Mouse (Mus musculus) spleen, adult 12 weeks (tissue): ENCODE results near the gene Cirbp.
A peak's percentile ranks its signal among the peaks of the same experiment; 100 is the strongest.
"Not testable (repeated sequence)": the region's sequence is repeated elsewhere in the genome, so short reads cannot be mapped to it uniquely, and the experiment has no call there.

ENCODE experiments used
- DNase-seq: peaks from one replicate; pipeline ENCODE4 v3.0.0; 2022; ENCODE audit warnings: low spot score

Cirbp gene

DNA sequence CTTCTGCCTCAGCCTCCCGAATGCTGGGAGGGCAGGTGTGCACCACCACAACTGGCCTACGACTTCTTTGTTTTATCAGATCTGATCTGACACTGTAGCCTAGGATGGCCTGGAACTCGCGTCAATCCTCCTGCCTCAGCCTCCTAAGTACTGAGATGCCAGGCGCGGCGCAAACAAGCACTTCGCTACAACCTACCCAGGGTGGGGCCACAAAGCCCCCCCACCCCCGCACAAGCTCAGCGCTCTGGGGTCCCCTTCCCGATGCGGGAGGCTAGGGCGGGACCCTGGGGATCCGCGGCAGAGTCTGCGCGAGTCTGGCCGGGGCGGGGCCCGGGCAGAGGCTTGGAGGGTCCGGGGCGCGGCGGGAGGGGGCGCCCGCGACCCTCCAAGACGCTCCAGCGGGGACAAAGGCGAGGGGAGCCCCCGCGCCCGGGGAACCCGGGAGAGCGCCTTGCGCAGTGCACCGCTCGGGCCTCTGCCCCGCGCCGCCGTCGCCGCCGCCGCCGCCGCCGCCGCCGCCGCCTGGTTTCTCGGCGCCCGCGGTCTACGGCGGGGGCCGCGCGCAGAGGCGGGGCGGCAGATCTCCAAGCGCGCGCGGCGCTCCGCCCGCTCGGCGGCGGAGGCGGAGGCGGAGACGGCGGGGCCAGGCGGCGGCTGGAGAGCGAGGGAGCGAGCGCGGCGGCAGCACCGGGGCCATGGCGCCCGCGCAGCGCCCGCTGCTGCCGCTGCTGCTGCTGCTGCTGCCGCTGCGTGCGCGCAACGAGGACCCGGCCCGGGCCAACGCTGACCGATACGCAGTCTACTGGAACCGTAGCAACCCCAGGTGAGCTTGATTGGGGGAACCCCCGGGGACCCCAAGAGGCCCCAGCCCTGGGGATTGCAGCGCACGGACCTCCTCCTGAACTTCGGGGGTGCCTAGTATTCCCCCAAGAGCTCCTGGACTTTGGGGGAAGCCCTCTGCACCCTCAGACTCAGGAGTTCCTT is 13.6 kb downstream of the Cirbp start, which contains the start of gene Efna2:
TSS of gene Efna2 (plus strand) at position 415 of the 984 bp plus-strand sequence.
- DNase-seq = no peak

DNA sequence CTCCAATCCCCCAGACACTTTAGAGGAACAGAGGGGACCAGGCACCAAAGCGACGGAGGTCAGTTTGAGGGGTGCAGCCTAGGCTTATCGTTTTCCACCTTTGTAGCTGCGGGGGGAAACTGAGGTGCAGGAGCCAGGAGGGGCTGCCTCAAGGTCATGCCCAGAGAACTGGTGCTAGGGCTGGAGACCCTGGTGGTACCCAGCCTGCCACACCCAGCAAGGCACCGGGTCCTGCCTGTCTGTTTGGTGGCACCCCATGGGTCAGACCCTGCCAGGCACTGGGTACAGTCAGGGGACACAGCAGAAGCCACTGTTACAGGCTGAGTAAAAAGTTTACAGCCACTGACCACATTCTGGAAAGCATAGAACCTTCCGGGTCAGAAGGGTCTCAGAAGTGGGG is 14.5 kb downstream of the Cirbp start:
- DNase-seq = no peak

DNA sequence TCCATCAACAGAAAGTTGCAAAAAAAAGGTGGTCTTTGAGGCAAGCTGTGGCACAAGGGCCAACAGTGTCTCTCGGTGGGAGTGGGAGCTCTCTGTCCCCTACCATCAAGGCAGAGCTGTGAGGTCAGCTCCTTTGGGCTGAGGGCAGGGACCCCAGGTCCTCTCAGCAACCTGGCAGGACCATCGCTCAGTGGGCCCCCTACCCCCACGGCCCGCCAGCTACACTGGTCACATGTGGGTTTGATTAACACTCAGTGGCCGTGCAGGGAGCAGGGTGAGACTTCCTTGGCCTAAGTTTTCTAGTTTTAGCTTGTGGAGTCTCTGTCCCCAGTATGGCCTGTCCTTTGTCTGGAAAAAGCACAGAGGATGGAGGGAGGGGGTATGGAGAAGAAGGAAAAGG is 15.0 kb downstream of the Cirbp start:
- DNase-seq = no peak

DNA sequence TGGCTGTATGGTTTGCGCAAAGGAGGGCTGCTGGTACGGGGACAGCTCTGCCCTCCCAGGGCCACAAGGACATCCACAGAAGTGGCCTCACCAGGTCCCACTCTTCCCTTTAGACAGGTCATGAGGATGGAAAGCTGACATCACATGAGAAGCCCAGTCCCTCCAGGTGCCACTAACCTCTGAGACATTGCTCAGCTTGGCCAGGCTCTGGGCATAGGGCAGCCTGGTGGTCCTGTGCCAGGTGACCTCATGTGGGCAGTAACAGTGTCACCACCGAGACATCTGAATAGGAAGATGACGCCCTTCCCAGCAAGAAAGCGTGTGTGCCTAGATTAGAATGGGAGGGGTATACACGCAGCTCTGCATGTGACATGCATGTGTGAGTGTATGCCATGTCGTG is 16.8 kb downstream of the Cirbp start:
- DNase-seq = no peak

DNA sequence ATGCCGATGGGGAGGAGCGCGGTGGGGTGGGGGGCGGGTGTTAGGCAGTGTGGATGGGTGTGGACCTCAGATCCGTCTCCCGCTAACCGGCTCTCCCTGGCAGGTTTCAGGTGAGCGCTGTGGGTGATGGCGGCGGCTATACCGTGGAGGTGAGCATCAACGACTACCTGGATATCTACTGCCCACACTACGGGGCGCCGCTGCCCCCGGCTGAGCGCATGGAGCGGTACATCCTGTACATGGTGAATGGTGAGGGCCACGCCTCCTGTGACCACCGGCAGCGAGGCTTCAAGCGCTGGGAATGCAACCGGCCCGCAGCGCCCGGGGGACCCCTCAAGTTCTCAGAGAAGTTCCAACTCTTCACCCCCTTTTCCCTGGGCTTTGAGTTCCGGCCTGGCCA is 20.9 kb downstream of the Cirbp start:
- no peak for DNase-seq

GRCm38 (mm10) chr10:80187739-80188138 is 22.0 kb downstream of the Cirbp start:
- no peak for DNase-seq

DNA sequence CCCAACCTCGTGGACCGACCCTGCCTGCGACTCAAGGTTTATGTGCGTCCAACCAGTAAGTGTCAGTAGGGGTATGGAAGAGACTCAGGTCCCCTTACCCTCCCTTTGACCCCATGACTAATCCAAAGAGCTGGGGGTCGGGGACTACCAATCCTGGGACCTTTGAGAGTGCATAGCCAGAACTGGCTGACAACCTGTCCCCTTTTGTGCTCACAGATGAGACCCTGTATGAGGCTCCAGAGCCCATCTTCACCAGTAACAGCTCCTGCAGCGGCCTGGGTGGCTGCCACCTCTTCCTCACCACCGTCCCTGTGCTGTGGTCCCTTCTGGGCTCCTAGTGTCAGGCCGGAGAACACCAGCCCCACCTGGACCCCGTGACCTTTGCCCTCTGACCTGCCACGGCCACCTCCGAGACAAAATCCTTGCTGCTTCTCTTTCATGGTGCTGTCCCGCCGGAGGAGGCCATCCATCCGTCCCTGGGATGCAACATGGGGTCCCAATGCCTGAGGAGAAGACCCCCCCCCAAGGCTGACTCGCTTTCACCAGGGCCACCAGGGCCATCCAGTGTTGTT is 22.8 kb downstream of the Cirbp start:
- DNase-seq = no peak

- DNase-seq = no peak
These were observed 24.2 kb downstream of the Cirbp start for GRCm38 (mm10) chr10:80189999-80190398.

- DNase-seq = no peak
These were observed 24.8 kb downstream of the Cirbp start for GRCm38 (mm10) chr10:80190491-80191051.

DNA sequence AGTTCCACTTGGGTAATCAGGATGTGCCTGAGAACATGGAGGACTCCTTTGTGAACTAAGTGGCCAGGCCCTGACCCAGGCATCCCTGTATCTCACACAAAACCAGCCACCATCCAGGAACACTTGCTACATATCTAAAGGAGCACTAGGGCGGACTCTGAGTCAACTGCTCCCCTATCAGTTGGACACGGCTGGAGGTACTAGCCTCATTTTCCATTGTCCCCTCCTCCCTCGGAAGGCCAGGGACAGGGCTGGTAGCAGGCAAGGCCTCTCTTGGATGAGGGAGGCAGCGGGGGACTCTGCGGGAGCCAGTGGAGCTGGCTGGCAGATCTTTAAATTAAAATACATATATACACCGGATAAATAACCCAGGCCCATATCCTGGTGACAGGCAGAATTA is 28.2 kb downstream of the Cirbp start:
- no peak for DNase-seq

DNA sequence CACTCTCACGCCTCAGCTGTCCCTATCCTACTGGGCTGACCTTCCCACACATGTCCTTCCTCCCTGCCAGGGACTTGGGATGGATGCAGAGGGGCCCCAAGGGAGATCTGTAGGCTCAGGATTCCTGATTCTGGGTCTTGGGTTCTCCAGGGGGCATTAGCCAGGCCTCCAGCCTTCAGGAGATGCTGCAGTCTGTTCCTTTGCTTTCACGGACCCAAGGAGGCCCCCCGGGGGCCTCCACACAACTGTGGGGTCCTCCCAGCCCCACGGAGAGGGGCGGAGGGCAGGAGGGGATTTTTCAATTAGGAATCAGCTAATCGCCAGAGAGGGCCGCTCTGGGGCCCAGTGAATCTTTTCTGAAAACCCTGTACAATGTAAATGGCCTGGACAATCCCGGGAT is 28.7 kb downstream of the Cirbp start:
- DNase-seq = no peak

DNA sequence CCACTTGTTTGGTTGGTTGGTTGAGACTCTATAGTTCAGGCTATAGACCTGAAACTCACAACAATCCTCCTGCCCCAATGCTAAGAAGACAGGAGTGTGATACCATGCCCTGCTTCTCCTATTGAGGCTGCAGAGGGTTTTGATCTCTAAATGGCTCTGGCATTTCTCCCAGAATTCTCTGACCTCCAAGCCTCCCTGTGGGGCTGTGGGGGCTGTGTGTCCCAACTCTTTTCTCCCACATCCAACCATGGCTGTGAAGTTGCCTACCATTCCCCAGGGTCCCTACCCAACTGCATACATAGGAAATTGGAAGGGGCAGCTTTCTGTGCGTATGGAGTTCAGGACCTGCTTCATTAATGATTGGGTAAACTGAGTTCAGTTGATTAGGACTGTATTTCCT is 30.4 kb downstream of the Cirbp start:
- DNase-seq = no peak

GRCm38 (mm10) chr10:80196778-80197581 is 31.2 kb downstream of the Cirbp start:
- no peak for DNase-seq

DNA sequence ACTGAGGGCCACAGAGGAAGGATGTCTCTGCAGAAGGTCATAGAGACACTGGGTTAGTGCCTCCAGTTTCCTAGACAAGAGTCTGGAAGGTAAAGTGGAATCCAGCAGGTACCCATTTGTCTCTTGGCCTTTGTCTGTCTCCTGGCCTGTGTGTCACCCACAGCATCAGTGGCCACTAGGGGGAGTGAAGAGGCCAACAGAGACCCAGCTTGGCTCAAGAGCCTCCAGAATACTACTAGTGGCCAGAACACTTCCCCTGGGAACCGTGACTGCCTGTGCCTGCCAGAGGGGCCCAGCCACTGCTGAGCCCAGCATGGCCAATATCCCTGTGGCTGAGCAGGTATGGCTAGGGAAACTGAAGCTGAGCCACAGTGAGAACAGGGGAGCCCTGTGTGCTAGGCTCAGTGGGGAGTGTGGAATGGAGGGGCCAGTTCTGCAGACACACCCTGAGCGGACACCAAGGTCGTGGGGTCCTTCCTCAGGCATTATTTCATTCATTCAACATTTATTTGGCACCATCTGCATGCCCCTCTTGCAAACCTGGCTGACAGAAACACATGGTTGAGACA is 33.7 kb downstream of the Cirbp start:
- DNase-seq = peak; percentile 62

DNA sequence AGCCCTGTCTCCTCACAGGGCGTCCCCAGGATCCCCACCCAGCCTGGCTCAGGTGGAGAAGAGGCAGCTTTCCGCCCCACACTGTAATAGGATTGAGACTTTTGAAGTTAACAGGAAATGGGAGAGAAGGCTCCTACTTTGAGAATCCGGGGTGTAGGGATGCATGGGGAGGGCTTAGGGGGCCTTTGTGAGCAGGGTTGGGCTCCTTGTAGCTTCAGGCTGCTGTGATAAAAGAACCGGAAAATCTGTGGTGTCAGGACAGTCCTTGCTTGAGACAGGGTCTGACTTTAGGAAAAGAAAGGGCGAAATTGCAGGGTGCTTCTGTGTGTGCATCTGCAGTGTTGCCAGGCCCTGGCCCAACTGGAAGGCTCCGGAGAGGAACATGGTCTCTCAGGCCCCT is 34.7 kb downstream of the Cirbp start:
- no peak for DNase-seq

GRCm38 (mm10) chr10:80204055-80204454 is 38.3 kb downstream of the Cirbp start:
- no peak for DNase-seq

GRCm38 (mm10) chr10:80207201-80207600 is 41.4 kb downstream of the Cirbp start:
- no peak for DNase-seq

DNA sequence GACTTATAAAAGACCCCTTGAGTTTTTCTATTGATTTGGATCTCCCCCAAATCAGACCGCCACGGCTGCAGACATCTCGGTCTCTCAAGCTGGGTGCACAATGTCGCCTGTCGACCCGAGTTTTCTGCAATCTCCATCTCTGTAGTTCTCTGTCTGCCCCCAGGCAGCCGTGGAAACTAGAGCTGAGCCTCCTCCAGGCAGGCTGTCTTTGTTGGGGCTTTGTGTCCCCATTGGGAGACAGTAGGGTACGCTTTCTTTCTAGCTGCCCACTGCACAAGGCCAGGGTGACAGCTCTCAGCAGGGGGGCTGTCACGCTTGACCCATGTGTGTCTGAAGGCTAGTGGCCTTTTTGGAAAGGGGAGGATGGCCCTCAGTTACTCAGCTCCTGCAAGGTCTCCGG is 41.9 kb downstream of the Cirbp start:
- no peak for DNase-seq

GRCm38 (mm10) chr10:80208248-80208647 is 42.5 kb downstream of the Cirbp start:
- DNase-seq = no peak

DNA sequence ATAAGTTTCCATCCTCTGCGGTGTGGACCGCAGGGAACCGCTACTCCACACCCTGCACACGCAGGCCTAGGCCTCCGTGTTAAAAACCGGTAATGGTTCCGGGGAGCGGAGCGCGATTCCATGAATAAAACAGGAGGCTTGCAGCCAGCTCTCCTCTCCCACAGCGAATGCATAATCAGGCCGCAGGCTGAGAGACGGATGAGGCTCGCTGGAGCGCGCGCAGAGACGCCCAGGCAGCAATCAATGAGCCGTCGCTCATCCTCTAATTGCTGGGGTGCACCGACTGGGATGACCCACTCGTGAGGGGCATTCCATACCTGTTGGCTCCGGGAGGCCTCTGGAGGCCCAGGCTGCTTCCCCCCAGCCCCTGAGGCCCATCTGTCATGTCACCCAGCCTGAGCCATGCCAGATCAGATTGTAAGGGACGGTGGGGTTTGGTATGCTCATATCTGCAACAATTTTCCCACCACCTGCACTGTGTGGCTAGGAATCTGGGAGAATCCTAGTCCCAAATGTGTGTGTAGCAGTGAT is 43.1 kb downstream of the Cirbp start:
- no peak for DNase-seq

GRCm38 (mm10) chr10:80211547-80212103 is 45.8 kb downstream of the Cirbp start:
- DNase-seq = not testable (repeated sequence)
